Mouse (Mus musculus) brown adipose tissue, adult 24 weeks (tissue): Measurements from ENCODE around the gene Gm10135. TPM values are rescaled to one million over a fixed set of nuclear protein-coding genes. Genes with fewer than 3 reads are reported as not detected.

Source experiments
- H3K27ac ChIP-seq: fragments of 200-500 bp; replicated peaks from 2 replicates; pipeline ENCODE4 v1.5.1; 2012; ENCODE audit warnings: low read depth, mild to moderate bottlenecking, low read length
- H3K4me1 ChIP-seq: fragments of 200-500 bp; 2 replicates; pipeline ENCODE4 v1.6.1; 2012; ENCODE audit warnings: low read length, mixed read lengths; ENCODE audit not compliant: control insufficient read depth, insufficient read depth, insufficient read length
- H3K4me3 ChIP-seq: fragments of 200-500 bp; 2 replicates; pipeline ENCODE4 v1.5.1; 2012; ENCODE audit warnings: low read depth, mild to moderate bottlenecking, low read length, moderate library complexity; ENCODE audit not compliant: insufficient read depth
- polyA plus RNA-seq: library from polyadenylated mRNA; stranded (reverse); fragments of >200 nt; gene quantifications from 2 replicates; pipeline ENCODE4 v1.2.4, GENCODE M21; 2012; ENCODE audit not compliant: missing spikeins, insufficient read depth, insufficient read length

Gm10135 gene
- polyA plus RNA-seq, 1 experiment: not detected

DNA sequence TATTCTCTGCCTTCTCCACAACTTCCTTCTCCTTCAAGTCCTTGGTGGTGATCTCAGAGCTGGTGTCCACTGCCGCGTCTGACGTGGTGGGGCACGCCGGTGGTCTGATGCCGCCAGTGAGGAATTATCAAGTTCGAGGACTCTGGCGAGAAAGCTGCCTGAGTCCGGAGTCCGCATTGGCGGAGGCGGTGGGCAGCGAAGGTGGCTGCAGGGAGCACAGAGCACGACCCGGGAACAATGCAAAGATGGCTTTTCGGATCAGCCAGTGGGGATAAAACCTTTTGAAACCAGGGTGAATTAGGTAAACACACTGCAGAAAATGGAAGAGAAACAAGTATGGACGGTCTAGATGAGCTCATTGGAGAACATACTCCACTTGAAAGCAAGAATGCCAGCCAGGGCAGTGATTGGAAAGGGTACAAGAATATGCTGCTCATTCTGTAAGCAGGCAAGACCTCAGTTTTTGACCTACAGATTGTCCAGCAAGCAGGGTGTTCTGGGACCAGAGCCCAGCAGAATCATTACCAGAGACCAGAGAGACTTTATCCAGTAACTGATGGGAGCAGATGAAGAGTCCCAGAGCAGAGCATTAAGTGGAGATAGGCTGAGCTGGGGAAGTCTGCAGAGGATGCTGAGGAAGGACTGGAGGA lies 41.4 kb downstream of the Gm10135 start:
- Histone ChIP-seq H3K4me1 (peaks cover 4% of the 10 kb centered on the region), H3K4me3 (no peak overlapping the region), H3K27ac (no peak overlapping the region)

DNA sequence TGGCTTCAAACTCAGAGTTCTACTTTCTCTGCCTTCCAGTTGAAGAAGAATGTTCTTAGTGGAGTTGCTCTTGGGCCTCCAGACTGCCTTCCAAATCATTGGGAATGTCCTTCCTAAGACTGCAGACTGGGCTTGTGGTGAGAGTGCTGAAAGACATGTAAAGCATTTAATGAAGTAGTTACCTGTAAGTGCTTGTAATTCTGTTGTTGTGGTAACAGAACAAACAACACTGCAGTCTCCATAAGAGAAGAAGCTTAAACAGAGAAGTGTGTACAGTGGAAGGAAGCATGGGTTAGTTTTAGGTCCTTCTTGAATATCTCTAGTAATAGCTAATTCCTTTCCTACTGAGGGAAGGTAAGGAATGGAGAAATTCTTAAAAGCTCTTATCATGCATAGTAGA lies 47.4 kb downstream of the Gm10135 start:
- no peak overlapping the region for H3K4me3 ChIP-seq
- peaks cover 4% of the 10 kb centered on the region for H3K4me1 ChIP-seq
- no peak overlapping the region for H3K27ac ChIP-seq

- Histone ChIP-seq H3K4me3 (no peak overlapping the region), H3K4me1 (no peaks in the 10 kb centered on the region; the same call in 1 of the 2 replicates), H3K27ac (no peak overlapping the region)
Observed at GRCm38 (mm10) chr5:72922796-72923195, 51.7 kb downstream of the Gm10135 start.

DNA sequence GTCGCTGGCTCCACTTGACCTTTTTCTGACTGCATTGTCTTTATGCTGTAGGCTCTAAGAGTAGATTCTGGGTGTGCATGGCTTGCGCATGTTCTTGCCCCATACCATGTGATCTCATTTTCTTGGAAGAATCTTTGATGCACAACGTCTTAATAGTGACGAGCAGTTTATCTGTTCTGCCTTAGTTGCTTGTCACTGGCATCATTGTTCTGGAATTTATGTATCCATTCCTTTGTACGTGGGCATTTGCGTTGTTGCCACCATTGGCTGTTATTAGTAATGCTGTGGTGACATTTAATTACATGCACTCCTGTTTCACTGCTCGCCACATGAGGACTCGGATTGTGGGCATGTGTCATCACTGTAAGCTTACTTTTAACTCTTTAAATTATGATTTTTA lies 53.3 kb downstream of the Gm10135 start:
- Histone ChIP-seq H3K27ac (no peak overlapping the region), H3K4me1 (peaks cover 5% of the 10 kb centered on the region), H3K4me3 (no peak overlapping the region)

GRCm38 (mm10) chr5:72920416-72920815 lies 54.1 kb downstream of the Gm10135 start:
- no peak overlapping the region for H3K4me3 ChIP-seq
- H3K27ac ChIP-seq: no peak overlapping the region
- H3K4me1 ChIP-seq: peaks cover 9% of the 10 kb centered on the region

- Histone ChIP-seq H3K27ac (no peak overlapping the region), H3K4me3 (peak overlapping the region; percentile 95; the same call in 1 of the 2 replicates), H3K4me1 (peaks cover 9% of the 10 kb centered on the region)
Observed at GRCm38 (mm10) chr5:72916851-72917250, 57.7 kb downstream of the Gm10135 start.

- H3K27ac ChIP-seq: peak overlapping the region; percentile 19; the same call in 1 of the 2 replicates
- peaks cover 9% of the 10 kb centered on the region for H3K4me1 ChIP-seq
- H3K4me3 ChIP-seq: peak overlapping the region; percentile 95
Observed at GRCm38 (mm10) chr5:72916048-72916447, 58.5 kb downstream of the Gm10135 start.

Other genes starting within 250 kb of the Gm10135 start
- gene Txk, start 221.9 kb downstream of the Gm10135 start, polyA plus RNA-seq: not detected in 2 replicates
- gene Tec, start 106.2 kb downstream of the Gm10135 start, polyA plus RNA-seq: 1.4 TPM in 2 replicates
- gene Slain2, start 60.4 kb downstream of the Gm10135 start, polyA plus RNA-seq: 31.7 and 64.1 TPM in 2 replicates
- not detected in 2 replicates for gene Slc10a4, start 32.2 kb upstream of the Gm10135 start, polyA plus RNA-seq